Mouse (Mus musculus) limb, embryonic 13.5 days (tissue): Measurements from ENCODE around the gene Gfpt2. TPM values are rescaled to one million over a fixed set of nuclear protein-coding genes. Genes with fewer than 3 reads are reported as not detected.

Experiments used
- ATAC-seq: fragments of 200-750 bp; cut with Nextera tagmentation; 2 replicates; pipeline ENCODE4 v1.8.0; 2017; ENCODE audit warnings: low read depth, moderate number of reproducible peaks, moderate TSS enrichment; ENCODE audit not compliant: low FRiP score
- H3K27ac ChIP-seq: fragments of 300-500 bp; sonication (generic); 2 replicates; pipeline ENCODE4 v1.5.1; 2015; ENCODE audit warnings: inconsistent platforms, mild to moderate bottlenecking, moderate library complexity
- H3K27me3 ChIP-seq: fragments of 300-500 bp; sonication (generic); 2 replicates; pipeline ENCODE4 v1.6.1; 2015; ENCODE audit warnings: mild to moderate bottlenecking, inconsistent platforms
- H3K36me3 ChIP-seq: fragments of 300-500 bp; sonication (generic); 2 replicates; pipeline ENCODE4 v1.6.1; 2015; ENCODE audit warnings: inconsistent platforms, mild to moderate bottlenecking, moderate library complexity
- H3K4me1 ChIP-seq: fragments of 300-500 bp; sonication (generic); 2 replicates; pipeline ENCODE4 v1.6.1; 2015; ENCODE audit warnings: inconsistent platforms
- H3K4me2 ChIP-seq: fragments of 300-500 bp; sonication (generic); replicated peaks from 2 replicates; pipeline ENCODE4 v1.6.1; 2015; ENCODE audit warnings: inconsistent platforms, mild to moderate bottlenecking, moderate library complexity
- H3K4me3 ChIP-seq: fragments of 300-500 bp; sonication (generic); 2 replicates; pipeline ENCODE4 v1.5.1; 2015; ENCODE audit warnings: moderate library complexity, mild to moderate bottlenecking, inconsistent platforms
- H3K9ac ChIP-seq: fragments of 300-500 bp; sonication (generic); 2 replicates; pipeline ENCODE4 v1.6.1; 2015; ENCODE audit warnings: mild to moderate bottlenecking, inconsistent platforms
- H3K9me3 ChIP-seq: fragments of 300-500 bp; sonication (generic); 2 replicates; pipeline ENCODE4 v1.6.1; 2016; ENCODE audit warnings: inconsistent platforms
- WGBS: fragments of 180-500 bp; shearing (Covaris S2); methylation state at CpG from one replicate; pipeline ENCODE4 v1.1.7; 2015; 5-methylcytosine and 5-hydroxymethylcytosine counted together
- polyA plus RNA-seq: library from polyadenylated mRNA; unstranded; fragments of >200 nt; fragmentation: Nextera tagmentation; extraction: Ambion mirVana; gene quantifications from 2 replicates; pipeline ENCODE4 v1.2.1, GENCODE M21; 2015

Gene Gfpt2
- polyA plus RNA-seq, 1 experiment from 2014 or later: 39.3 TPM

GRCm38 (mm10) chr11:49827243-49827642 lies 33.3 kb downstream of the Gfpt2 start:
- Histone ChIP-seq H3K9ac (no peak overlapping the region), H3K27ac (no peak overlapping the region), H3K36me3 (peaks cover 88% of the 10 kb centered on the region), H3K4me1 (no peaks in the 10 kb centered on the region), H3K27me3 (no peaks in the 10 kb centered on the region), H3K4me3 (no peak overlapping the region), H3K4me2 (no peak overlapping the region), H3K9me3 (no peaks in the 10 kb centered on the region)
- WGBS: 26% methylated on average over 6 of the region's 6 CpGs
- ATAC-seq: no peak

GRCm38 (mm10) chr11:49829176-49829745 lies 35.3 kb downstream of the Gfpt2 start:
- H3K27me3 ChIP-seq: no peaks in the 10 kb centered on the region
- 83% methylated on average over 7 of the region's 7 CpGs for WGBS
- no peaks in the 10 kb centered on the region for H3K4me1 ChIP-seq
- no peak for ATAC-seq
- H3K9ac ChIP-seq: no peak overlapping the region
- H3K4me2 ChIP-seq: no peak overlapping the region
- no peak overlapping the region for H3K4me3 ChIP-seq
- H3K36me3 ChIP-seq: peaks cover 88% of the 10 kb centered on the region
- H3K9me3 ChIP-seq: no peaks in the 10 kb centered on the region
- H3K27ac ChIP-seq: no peak overlapping the region

GRCm38 (mm10) chr11:49831980-49832379 lies 38.0 kb downstream of the Gfpt2 start:
- H3K4me1 ChIP-seq: no peaks in the 10 kb centered on the region
- no peak overlapping the region for H3K9ac ChIP-seq
- no peak for ATAC-seq
- no peaks in the 10 kb centered on the region for H3K9me3 ChIP-seq
- peaks cover 76% of the 10 kb centered on the region for H3K36me3 ChIP-seq
- WGBS: 90% methylated on average over 12 of the region's 12 CpGs
- no peaks in the 10 kb centered on the region for H3K27me3 ChIP-seq
- no peak overlapping the region for H3K27ac ChIP-seq
- H3K4me2 ChIP-seq: no peak overlapping the region
- no peak overlapping the region for H3K4me3 ChIP-seq

- Histone ChIP-seq H3K27me3 (no peaks in the 10 kb centered on the region), H3K4me1 (no peaks in the 10 kb centered on the region), H3K27ac (no peak overlapping the region), H3K9me3 (no peaks in the 10 kb centered on the region), H3K9ac (no peak overlapping the region), H3K4me2 (no peak overlapping the region), H3K36me3 (peaks cover 82% of the 10 kb centered on the region), H3K4me3 (no peak overlapping the region)
- ATAC-seq: no peak
- 94% methylated on average over 5 of the region's 5 CpGs for WGBS
These were observed 39.0 kb downstream of the Gfpt2 start for GRCm38 (mm10) chr11:49832962-49833361.

- Histone ChIP-seq H3K9ac (no peak overlapping the region), H3K27me3 (no peaks in the 10 kb centered on the region), H3K36me3 (peaks cover 86% of the 10 kb centered on the region), H3K9me3 (no peaks in the 10 kb centered on the region), H3K27ac (no peak overlapping the region), H3K4me1 (no peaks in the 10 kb centered on the region), H3K4me3 (no peak overlapping the region), H3K4me2 (no peak overlapping the region)
- ATAC-seq: no peak
- WGBS: 91% methylated on average over 6 of the region's 6 CpGs
These were observed 40.3 kb downstream of the Gfpt2 start for GRCm38 (mm10) chr11:49834248-49834647.

- Histone ChIP-seq H3K27me3 (no peaks in the 10 kb centered on the region), H3K9me3 (no peaks in the 10 kb centered on the region), H3K36me3 (peaks cover 83% of the 10 kb centered on the region), H3K27ac (no peak overlapping the region), H3K4me3 (no peak overlapping the region), H3K4me2 (no peak overlapping the region), H3K9ac (no peak overlapping the region), H3K4me1 (no peaks in the 10 kb centered on the region)
- no peak for ATAC-seq
- 92% methylated on average over 11 of the region's 11 CpGs for WGBS
These were observed 41.4 kb downstream of the Gfpt2 start for GRCm38 (mm10) chr11:49835257-49835956.

GRCm38 (mm10) chr11:49837717-49838407 lies 43.9 kb downstream of the Gfpt2 start:
- no peak for ATAC-seq
- Histone ChIP-seq H3K4me2 (no peak overlapping the region), H3K9me3 (no peaks in the 10 kb centered on the region), H3K4me1 (0 out of 2 replicates have a peak, but pooled peaks cover 3% of the 10 kb centered on the region), H3K36me3 (peaks cover 58% of the 10 kb centered on the region), H3K27me3 (no peaks in the 10 kb centered on the region), H3K4me3 (no peak overlapping the region), H3K9ac (no peak overlapping the region), H3K27ac (no peak overlapping the region)
- WGBS: 78% methylated on average over 13 of the region's 13 CpGs

- Histone ChIP-seq H3K4me1 (0 out of 2 replicates have a peak, but pooled peaks cover 3% of the 10 kb centered on the region), H3K9ac (no peak overlapping the region), H3K9me3 (no peaks in the 10 kb centered on the region), H3K27ac (no peak overlapping the region), H3K27me3 (no peaks in the 10 kb centered on the region), H3K4me2 (no peak overlapping the region), H3K36me3 (peaks cover 30% of the 10 kb centered on the region), H3K4me3 (no peak overlapping the region)
- WGBS: 65% methylated on average over 1 of the region's 1 CpGs
- ATAC-seq: no peak
These were observed 46.7 kb downstream of the Gfpt2 start for GRCm38 (mm10) chr11:49840666-49841065.

GRCm38 (mm10) chr11:49841886-49842285 lies 47.9 kb downstream of the Gfpt2 start:
- WGBS: 11% methylated on average over 1 of the region's 1 CpGs

GRCm38 (mm10) chr11:49842718-49843117 lies 48.7 kb downstream of the Gfpt2 start:
- Histone ChIP-seq H3K27ac (no peak overlapping the region), H3K9ac (no peak overlapping the region), H3K9me3 (no peaks in the 10 kb centered on the region), H3K36me3 (peaks cover 22% of the 10 kb centered on the region), H3K27me3 (no peaks in the 10 kb centered on the region), H3K4me3 (no peak overlapping the region), H3K4me1 (peaks cover 13% of the 10 kb centered on the region), H3K4me2 (no peak overlapping the region)
- WGBS: 52% methylated on average over 3 of the region's 3 CpGs
- no peak for ATAC-seq

More at GRCm38 (mm10) chr11:49841886-49842285, 47.9 kb downstream of the Gfpt2 start:
- Histone ChIP-seq H3K9ac (no peak overlapping the region), H3K4me3 (no peak overlapping the region), H3K9me3 (no peaks in the 10 kb centered on the region), H3K4me1 (peaks cover 8% of the 10 kb centered on the region; the same call in 1 of the 2 replicates), H3K36me3 (peaks cover 30% of the 10 kb centered on the region), H3K27ac (no peak overlapping the region), H3K4me2 (no peak overlapping the region), H3K27me3 (no peaks in the 10 kb centered on the region)
- no peak for ATAC-seq

GRCm38 (mm10) chr11:49844311-49844710 lies 50.3 kb downstream of the Gfpt2 start:
- Histone ChIP-seq H3K9me3 (no peaks in the 10 kb centered on the region), H3K27ac (no peak overlapping the region), H3K27me3 (no peaks in the 10 kb centered on the region), H3K36me3 (peaks cover 8% of the 10 kb centered on the region; the same call in 1 of the 2 replicates), H3K4me3 (no peak overlapping the region), H3K4me1 (peaks cover 23% of the 10 kb centered on the region), H3K9ac (no peak overlapping the region), H3K4me2 (no peak overlapping the region)
- 90% methylated on average over 10 of the region's 10 CpGs for WGBS
- ATAC-seq: no peak

- WGBS: 52% methylated on average over 3 of the region's 3 CpGs
- no peak for ATAC-seq
- no peaks in the 10 kb centered on the region for H3K9me3 ChIP-seq
- H3K36me3 ChIP-seq: peaks cover 6% of the 10 kb centered on the region
- no peak overlapping the region for H3K4me2 ChIP-seq
- no peak overlapping the region for H3K27ac ChIP-seq
- no peak overlapping the region for H3K9ac ChIP-seq
- no peaks in the 10 kb centered on the region for H3K27me3 ChIP-seq
- peaks cover 23% of the 10 kb centered on the region for H3K4me1 ChIP-seq
- no peak overlapping the region for H3K4me3 ChIP-seq
These were observed 51.0 kb downstream of the Gfpt2 start for GRCm38 (mm10) chr11:49844969-49845368.
